Mouse (Mus musculus): Measurements from ENCODE around the gene Gatad2a. TPM values are rescaled to one million over a fixed set of nuclear protein-coding genes. Genes with fewer than 3 reads are reported as not detected.

Gene Gatad2a
- polyA plus RNA-seq, 1 experiment from 2014 or later = 28.1 TPM

DNA sequence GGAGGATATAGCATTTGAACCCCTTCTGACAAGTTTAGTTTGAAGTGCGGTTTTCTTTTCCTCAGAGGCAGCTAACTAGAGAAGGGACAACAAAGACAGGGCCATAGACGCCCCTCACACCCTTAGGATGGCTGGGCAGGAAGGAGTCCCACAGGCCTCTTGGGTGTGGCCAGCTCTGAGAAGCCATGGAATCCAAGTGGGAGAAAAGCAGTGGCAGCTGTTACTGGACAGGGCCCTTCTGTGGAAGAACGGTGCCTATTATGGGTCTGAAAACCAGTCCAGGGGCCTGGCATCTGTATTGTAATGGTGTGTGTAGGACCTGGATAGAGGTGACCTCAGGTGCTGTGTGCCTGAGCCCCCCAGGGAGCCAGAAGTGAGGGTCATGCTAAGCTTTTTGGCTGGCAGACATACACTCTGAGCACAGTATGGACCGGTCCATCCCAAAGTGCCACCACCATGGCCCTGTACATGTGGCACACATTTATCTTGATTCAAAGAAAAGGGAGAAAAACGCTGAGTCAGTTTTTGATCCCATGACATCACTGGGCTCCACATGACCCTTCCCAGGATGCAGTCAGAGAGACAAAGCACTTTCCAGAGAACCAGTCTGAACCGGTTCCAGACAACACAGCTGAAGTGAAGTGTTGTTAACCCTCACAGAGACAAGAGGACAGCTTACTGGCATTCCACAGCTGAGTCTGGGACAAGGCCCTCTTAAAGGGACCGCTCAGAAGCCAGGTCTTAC, 60.0 kb downstream of the Gatad2a start:
- H3K9ac ChIP-seq (replicated peaks; ENCODE audit: low read length) = no peak overlapping the region
- H3K4me1 ChIP-seq (ENCODE audit: control insufficient read depth, insufficient read depth, low read length) = 0 out of 2 replicates have a peak, but pooled peaks cover 2% of the 10 kb centered on the region
- peak overlapping the region; percentile 26; the same call in 1 of the 2 replicates for H3K27ac ChIP-seq (replicated peaks; ENCODE audit: low read depth, low read length)
- 74% methylated on average over 7 of the region's 7 CpGs for WGBS
- no peak overlapping the region for H3K4me3 ChIP-seq (replicated peaks; ENCODE audit: low read depth, low read length)
- DNase-seq (peak; percentile 54), ATAC-seq (ENCODE audit: low FRiP score, low TSS enrichment) (no peak; the same call in 1 of the 2 replicates)
- peaks cover 2% of the 10 kb centered on the region; the same call in 1 of the 2 replicates for H3K36me3 ChIP-seq (ENCODE audit: control insufficient read depth, insufficient read depth, low read length)
- H3K27me3 ChIP-seq (ENCODE audit: control insufficient read depth, insufficient read depth, low read length) = no peaks in the 10 kb centered on the region
- H3K9me3 ChIP-seq (ENCODE audit: control insufficient read depth, low read length) = no peaks in the 10 kb centered on the region
- no peak overlapping the region for H3K4me2 ChIP-seq (ENCODE audit: low read length)

GRCm38 (mm10) chr8:69935431-69935830, 60.8 kb downstream of the Gatad2a start:
- H3K9ac ChIP-seq (replicated peaks; ENCODE audit: low read length) = no peak overlapping the region
- H3K4me1 ChIP-seq (ENCODE audit: control insufficient read depth, insufficient read depth, low read length) = 0 out of 2 replicates have a peak, but pooled peaks cover 2% of the 10 kb centered on the region
- no peak overlapping the region for H3K27ac ChIP-seq (replicated peaks; ENCODE audit: low read depth, low read length)
- WGBS = 95% methylated on average over 3 of the region's 3 CpGs
- ATAC-seq (ENCODE audit: low FRiP score, low TSS enrichment) (no peak), DNase-seq (no peak)
- no peak overlapping the region for H3K4me2 ChIP-seq (ENCODE audit: low read length)
- no peaks in the 10 kb centered on the region for H3K9me3 ChIP-seq (ENCODE audit: control insufficient read depth, low read length)
- peaks cover 2% of the 10 kb centered on the region; the same call in 1 of the 2 replicates for H3K36me3 ChIP-seq (ENCODE audit: control insufficient read depth, insufficient read depth, low read length)
- no peaks in the 10 kb centered on the region for H3K27me3 ChIP-seq (ENCODE audit: control insufficient read depth, insufficient read depth, low read length)
- no peak overlapping the region for H3K4me3 ChIP-seq (replicated peaks; ENCODE audit: low read depth, low read length)

DNA sequence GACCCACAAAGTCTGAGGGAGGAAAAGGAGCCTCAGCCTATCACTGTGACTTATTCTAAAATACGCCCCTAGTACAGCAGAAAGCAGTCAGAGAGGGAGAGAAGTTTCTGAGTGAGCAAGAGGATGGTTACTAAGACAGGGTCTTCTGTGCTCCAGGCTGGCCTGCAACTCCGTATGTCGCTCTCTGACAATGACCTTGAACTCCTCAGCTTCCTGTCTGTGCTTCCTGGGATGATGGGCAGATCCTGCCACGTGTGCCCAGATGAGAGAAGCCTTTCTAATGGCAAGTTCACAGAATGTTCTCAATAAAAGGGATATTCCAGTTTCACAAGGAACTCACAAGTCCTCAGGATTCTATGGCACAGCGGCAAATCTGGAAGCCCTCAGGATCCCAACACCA, 61.6 kb downstream of the Gatad2a start:
- Histone ChIP-seq H3K27ac (replicated peaks; ENCODE audit: low read depth, low read length) (no peak overlapping the region), H3K9me3 (ENCODE audit: control insufficient read depth, low read length) (no peaks in the 10 kb centered on the region), H3K9ac (replicated peaks; ENCODE audit: low read length) (no peak overlapping the region), H3K27me3 (ENCODE audit: control insufficient read depth, insufficient read depth, low read length) (no peaks in the 10 kb centered on the region), H3K36me3 (ENCODE audit: control insufficient read depth, insufficient read depth, low read length) (peaks cover 2% of the 10 kb centered on the region; the same call in 1 of the 2 replicates), H3K4me1 (ENCODE audit: control insufficient read depth, insufficient read depth, low read length) (0 out of 2 replicates have a peak, but pooled peaks cover 2% of the 10 kb centered on the region), H3K4me3 (replicated peaks; ENCODE audit: low read depth, low read length) (no peak overlapping the region), H3K4me2 (ENCODE audit: low read length) (no peak overlapping the region)
- ATAC-seq (ENCODE audit: low FRiP score, low TSS enrichment) = no peak
- WGBS = 91% methylated on average over 5 of the region's 5 CpGs
- no peak for DNase-seq

DNA sequence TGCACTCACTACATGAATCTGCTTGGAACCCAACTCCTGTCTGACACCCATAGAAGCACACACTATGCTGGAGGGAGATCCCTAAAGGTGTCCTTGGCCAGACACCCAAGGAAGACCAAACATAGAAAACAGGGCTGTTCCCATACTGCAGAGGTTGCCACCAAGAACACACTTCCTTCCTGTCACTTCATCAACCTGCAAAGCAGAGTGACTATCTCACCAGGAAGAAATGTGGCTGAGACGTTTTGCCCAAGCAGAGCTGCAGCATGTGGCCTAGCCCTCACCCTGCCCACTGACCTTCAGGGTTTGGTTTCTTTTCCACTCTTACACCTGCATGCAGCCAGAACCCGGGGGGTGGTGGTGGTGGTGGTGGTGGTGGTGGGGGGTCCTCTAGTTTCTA, 62.4 kb downstream of the Gatad2a start:
- no peak overlapping the region for H3K4me2 ChIP-seq (ENCODE audit: low read length)
- H3K36me3 ChIP-seq (ENCODE audit: control insufficient read depth, insufficient read depth, low read length) = peaks cover 2% of the 10 kb centered on the region; the same call in 1 of the 2 replicates
- H3K27ac ChIP-seq (replicated peaks; ENCODE audit: low read depth, low read length) = no peak overlapping the region
- no peaks in the 10 kb centered on the region for H3K27me3 ChIP-seq (ENCODE audit: control insufficient read depth, insufficient read depth, low read length)
- H3K4me3 ChIP-seq (replicated peaks; ENCODE audit: low read depth, low read length) = no peak overlapping the region
- 0 out of 2 replicates have a peak, but pooled peaks cover 2% of the 10 kb centered on the region for H3K4me1 ChIP-seq (ENCODE audit: control insufficient read depth, insufficient read depth, low read length)
- no peak overlapping the region for H3K9ac ChIP-seq (replicated peaks; ENCODE audit: low read length)
- no peak for ATAC-seq (ENCODE audit: low FRiP score, low TSS enrichment)
- no peaks in the 10 kb centered on the region for H3K9me3 ChIP-seq (ENCODE audit: control insufficient read depth, low read length)
- DNase-seq = no peak
- 90% methylated on average over 2 of the region's 2 CpGs for WGBS

GRCm38 (mm10) chr8:69926901-69927300, 69.3 kb downstream of the Gatad2a start:
- Histone ChIP-seq H3K27me3 (ENCODE audit: control insufficient read depth, insufficient read depth, low read length) (no peaks in the 10 kb centered on the region), H3K9me3 (ENCODE audit: control insufficient read depth, low read length) (no peaks in the 10 kb centered on the region), H3K4me1 (ENCODE audit: control insufficient read depth, insufficient read depth, low read length) (no peaks in the 10 kb centered on the region), H3K9ac (replicated peaks; ENCODE audit: low read length) (no peak overlapping the region), H3K4me2 (ENCODE audit: low read length) (no peak overlapping the region), H3K27ac (replicated peaks; ENCODE audit: low read depth, low read length) (no peak overlapping the region), H3K4me3 (replicated peaks; ENCODE audit: low read depth, low read length) (no peak overlapping the region), H3K36me3 (ENCODE audit: control insufficient read depth, insufficient read depth, low read length) (no peaks in the 10 kb centered on the region)
- DNase-seq (no peak), ATAC-seq (ENCODE audit: low FRiP score, low TSS enrichment) (no peak)

DNA sequence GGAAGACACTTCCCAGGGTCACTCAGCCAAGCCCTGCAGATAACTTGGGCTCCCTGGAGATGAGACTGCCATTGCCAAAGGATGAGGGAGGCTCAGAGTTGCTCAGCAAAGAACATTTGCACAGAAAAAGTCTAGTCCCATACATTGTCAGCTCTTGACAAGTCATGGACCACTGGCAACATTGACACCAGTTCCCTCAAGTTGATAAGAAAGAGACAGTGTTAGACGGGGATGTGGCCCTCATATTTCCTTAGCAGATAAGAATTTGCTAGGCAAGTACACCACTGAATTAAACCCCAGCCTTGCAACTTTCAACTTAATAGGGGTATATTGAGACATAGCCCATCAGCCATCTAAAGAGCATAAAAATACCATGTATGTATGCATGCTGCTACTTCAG, 72.2 kb downstream of the Gatad2a start:
- WGBS = 82% methylated on average over 1 of the region's 1 CpGs
- ATAC-seq (ENCODE audit: low FRiP score, low TSS enrichment) (no peak), DNase-seq (no peak)
- no peak overlapping the region for H3K4me2 ChIP-seq (ENCODE audit: low read length)
- H3K4me1 ChIP-seq (ENCODE audit: control insufficient read depth, insufficient read depth, low read length) = peaks cover 16% of the 10 kb centered on the region
- H3K27ac ChIP-seq (replicated peaks; ENCODE audit: low read depth, low read length) = no peak overlapping the region
- H3K27me3 ChIP-seq (ENCODE audit: control insufficient read depth, insufficient read depth, low read length) = no peaks in the 10 kb centered on the region
- H3K36me3 ChIP-seq (ENCODE audit: control insufficient read depth, insufficient read depth, low read length) = no peaks in the 10 kb centered on the region
- no peak overlapping the region for H3K9ac ChIP-seq (replicated peaks; ENCODE audit: low read length)
- H3K9me3 ChIP-seq (ENCODE audit: control insufficient read depth, low read length) = no peaks in the 10 kb centered on the region
- no peak overlapping the region for H3K4me3 ChIP-seq (replicated peaks; ENCODE audit: low read depth, low read length)

- Histone ChIP-seq H3K9me3 (ENCODE audit: control insufficient read depth, low read length) (no peaks in the 10 kb centered on the region), H3K4me1 (ENCODE audit: control insufficient read depth, insufficient read depth, low read length) (peaks cover 16% of the 10 kb centered on the region), H3K4me2 (ENCODE audit: low read length) (no peak overlapping the region), H3K36me3 (ENCODE audit: control insufficient read depth, insufficient read depth, low read length) (peaks cover 15% of the 10 kb centered on the region), H3K27me3 (ENCODE audit: control insufficient read depth, insufficient read depth, low read length) (no peaks in the 10 kb centered on the region), H3K9ac (replicated peaks; ENCODE audit: low read length) (no peak overlapping the region), H3K4me3 (replicated peaks; ENCODE audit: low read depth, low read length) (no peak overlapping the region), H3K27ac (replicated peaks; ENCODE audit: low read depth, low read length) (peak overlapping the region; percentile 83)
- no peak for DNase-seq
- WGBS = 95% methylated on average over 2 of the region's 2 CpGs
- no peak for ATAC-seq (ENCODE audit: low FRiP score, low TSS enrichment)
Observed at GRCm38 (mm10) chr8:69921141-69921540, 75.0 kb downstream of the Gatad2a start.

DNA sequence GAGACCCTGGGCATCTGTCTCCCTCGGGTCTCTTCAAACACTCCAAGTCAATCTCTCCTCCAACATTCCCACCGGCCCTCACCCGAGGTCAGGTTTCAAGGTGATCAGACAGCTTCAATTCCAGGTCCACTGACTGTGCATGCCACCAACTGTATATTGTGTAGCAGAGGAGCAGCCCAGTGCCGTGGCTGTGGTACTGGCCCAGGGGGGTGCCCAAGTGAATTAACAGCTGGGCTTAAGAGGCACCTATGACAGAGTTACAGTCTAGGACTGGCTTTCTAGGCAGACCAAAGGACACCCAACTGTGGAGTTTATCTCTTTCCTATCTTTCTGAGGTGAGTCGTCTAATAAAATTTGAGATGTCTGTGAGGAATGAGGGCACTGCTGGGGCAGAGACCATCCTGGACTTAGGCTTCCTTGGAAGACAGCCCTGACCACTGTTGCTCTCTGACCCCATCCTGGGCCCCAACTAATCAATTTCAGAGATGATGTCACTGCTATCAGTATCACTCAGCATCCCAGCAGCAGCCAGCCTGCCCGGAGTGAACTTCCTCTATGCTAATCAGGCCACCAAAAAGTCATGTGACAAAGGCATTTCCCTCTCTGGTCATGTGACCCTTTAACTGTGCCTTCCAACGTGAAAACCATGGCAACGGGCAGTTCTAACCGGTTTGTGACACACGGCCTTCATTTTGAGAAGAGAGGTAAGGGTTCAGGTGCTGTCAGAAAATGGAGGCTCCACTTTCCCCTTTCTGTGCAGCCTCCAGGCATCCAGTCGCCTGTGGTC, 76.1 kb downstream of the Gatad2a start:
- peak; percentile 86 for DNase-seq
- peak; percentile 72 for ATAC-seq (ENCODE audit: low FRiP score, low TSS enrichment)
- WGBS = 47% methylated on average over 11 of the region's 11 CpGs
- Histone ChIP-seq H3K27me3 (ENCODE audit: control insufficient read depth, insufficient read depth, low read length) (no peaks in the 10 kb centered on the region), H3K4me1 (ENCODE audit: control insufficient read depth, insufficient read depth, low read length) (peaks cover 16% of the 10 kb centered on the region), H3K27ac (replicated peaks; ENCODE audit: low read depth, low read length) (peak overlapping the region; percentile 83), H3K4me2 (ENCODE audit: low read length) (peak overlapping the region; percentile 23; the same call in 1 of the 2 replicates), H3K36me3 (ENCODE audit: control insufficient read depth, insufficient read depth, low read length) (peaks cover 25% of the 10 kb centered on the region), H3K9ac (replicated peaks; ENCODE audit: low read length) (peak overlapping the region; percentile 21; the same call in 1 of the 2 replicates), H3K9me3 (ENCODE audit: control insufficient read depth, low read length) (no peaks in the 10 kb centered on the region), H3K4me3 (replicated peaks; ENCODE audit: low read depth, low read length) (no peak overlapping the region)

Data from midbrain, embryonic 14.5 days (tissue).